Mouse (Mus musculus): ENCODE results near the gene Bbs5.
A peak's percentile ranks its signal among the peaks of the same experiment; 100 is the strongest.
"Not testable (repeated sequence)": the region's sequence is repeated elsewhere in the genome, so short reads cannot be mapped to it uniquely, and the experiment has no call there.

Bbs5 gene

DNA sequence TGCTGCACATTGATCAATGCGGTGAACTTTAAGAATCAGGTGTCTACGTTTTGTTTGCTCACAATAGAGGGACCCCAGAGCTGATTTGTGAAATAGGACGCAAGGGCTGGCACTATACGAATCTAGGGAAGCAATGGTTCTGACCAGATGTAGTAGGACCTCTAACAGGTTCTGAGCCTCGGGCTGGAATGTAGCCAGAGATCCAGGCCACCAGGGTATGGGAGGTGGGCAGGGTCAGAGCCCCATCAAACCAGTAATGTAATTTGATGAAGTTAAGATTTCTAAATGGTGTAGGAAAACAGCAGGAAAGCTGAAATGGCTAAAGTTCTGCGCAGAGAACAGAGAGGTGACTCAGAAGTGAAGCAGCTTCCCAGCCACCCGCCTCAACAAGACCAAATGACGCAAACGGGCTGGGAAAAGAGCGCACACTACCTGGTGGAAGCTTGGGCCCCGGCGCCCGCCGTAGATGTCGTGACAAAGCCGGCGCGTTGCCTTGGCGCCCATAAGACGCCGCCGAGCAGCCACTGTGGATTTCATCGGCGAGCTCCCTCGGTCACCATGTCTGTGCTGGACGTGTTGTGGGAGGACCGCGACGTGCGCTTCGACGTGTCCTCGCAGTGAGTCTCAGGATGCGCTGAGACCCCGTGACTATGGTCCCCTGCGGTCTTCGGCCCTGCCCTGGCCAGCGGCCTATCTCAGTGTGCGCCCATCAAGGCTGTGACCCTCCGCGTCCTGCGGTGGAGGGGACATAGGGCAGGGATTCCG is at the start of gene Bbs5:
TSS of gene Bbs5 (plus strand) at position 446 of the 765 bp plus-strand sequence.
- peak; percentile 95 to 98 for DNase-seq (ENCODE audit: inconsistent age in 2 of 2, low spot score in 1 of 2)

DNA sequence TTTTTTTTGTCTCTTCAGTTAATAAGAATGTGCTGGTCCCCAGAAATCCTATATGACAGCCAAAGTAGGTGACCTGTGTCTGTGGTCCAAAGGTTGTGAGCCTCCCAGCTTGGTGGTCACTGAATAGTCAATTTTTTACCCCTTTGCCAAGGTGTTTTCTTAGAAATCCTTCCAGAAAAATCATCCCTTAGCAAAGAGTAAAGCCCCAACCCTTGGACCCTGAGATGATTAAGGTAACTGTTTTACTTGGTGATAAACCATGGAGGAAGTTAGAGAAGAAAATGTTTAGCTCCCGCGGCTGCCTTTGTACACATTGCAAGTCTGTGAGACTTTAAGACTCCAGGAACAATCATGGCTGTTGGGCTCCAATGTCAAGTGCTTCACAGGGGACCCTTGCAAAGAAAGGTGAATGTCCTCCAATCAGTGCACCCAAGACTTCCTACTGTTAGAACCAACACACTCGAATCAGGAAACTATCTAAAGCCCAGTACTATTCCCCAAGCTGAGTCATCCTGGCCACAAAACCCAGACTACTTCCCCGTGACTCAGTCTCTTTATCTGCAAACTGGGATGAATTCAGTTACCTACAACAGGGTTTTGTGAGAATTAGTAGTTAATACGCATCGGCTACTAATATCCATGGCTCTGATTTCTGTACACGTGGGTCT is 43.1 kb upstream of the Bbs5 start:
- no peak for DNase-seq (ENCODE audit: inconsistent age in 2 of 2, low spot score in 1 of 2)

DNA sequence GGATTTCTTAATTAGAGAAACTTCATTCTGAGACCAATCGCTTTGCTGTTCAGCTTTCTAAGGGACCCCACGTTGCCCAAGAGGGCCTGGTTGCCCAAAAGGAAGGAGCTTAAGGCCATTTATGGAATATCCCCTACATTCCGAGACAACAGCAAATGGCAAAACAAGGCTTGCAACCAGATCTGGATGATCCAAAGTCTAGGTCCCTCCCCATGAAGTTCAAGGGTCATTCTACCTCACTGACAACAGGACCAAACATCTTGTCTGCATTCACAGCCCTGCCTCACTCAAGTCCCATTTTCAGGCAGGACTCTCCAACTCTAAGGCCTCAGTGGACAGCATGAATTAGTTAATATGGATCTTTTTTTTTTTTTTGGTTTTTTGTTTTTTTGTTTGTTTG is 40.4 kb upstream of the Bbs5 start:
- DNase-seq (ENCODE audit: inconsistent age in 2 of 2, low spot score in 1 of 2), result no peak

DNA sequence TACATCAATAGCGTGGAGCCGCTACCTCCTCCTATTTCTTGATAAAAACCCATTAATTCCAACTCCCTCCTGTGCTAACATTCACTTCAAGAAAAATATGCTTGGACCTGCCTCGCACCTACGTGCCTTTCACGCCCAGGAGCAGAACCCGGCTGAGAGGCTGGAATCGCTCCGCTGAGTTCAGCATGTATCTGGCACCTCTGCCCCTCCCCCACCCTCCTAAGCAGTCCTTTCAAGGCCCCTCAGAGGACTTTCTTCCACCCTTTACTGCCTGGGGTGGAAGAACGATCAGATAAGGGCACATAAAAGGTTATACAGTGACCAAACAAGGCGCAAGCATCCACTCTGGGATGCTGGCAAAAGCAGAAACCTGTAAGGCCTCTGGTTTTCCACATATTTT is 34.7 kb upstream of the Bbs5 start:
- DNase-seq (ENCODE audit: inconsistent age in 2 of 2, low spot score in 1 of 2), result no peak

DNA sequence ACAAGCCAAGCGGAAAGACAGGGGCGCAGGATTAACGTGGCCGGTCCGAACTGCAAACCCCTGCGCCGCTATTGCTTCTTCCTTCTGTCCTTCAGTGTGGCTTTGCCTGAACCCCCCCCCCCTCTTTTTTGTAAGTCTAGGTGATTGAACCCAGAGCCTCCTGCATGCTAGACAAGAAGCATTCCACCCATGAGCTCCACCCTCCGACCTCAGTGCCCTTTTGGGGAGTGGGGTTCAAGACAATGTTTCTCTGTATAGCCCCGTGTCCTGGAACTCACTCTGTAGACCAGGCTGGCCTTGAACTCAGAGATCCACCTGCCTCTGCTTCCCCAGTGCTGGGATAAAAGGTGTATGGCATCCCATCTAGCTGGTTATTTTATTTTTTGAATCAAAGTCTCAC is 34.3 kb upstream of the Bbs5 start:
- no peak for DNase-seq (ENCODE audit: inconsistent age in 2 of 2, low spot score in 1 of 2)

- DNase-seq (ENCODE audit: inconsistent age in 2 of 2, low spot score in 1 of 2), result peak in 1 of 2 experiments; percentile 42
These were observed 33.7 kb upstream of the Bbs5 start for GRCm38 (mm10) chr2:69613237-69613636.

DNA sequence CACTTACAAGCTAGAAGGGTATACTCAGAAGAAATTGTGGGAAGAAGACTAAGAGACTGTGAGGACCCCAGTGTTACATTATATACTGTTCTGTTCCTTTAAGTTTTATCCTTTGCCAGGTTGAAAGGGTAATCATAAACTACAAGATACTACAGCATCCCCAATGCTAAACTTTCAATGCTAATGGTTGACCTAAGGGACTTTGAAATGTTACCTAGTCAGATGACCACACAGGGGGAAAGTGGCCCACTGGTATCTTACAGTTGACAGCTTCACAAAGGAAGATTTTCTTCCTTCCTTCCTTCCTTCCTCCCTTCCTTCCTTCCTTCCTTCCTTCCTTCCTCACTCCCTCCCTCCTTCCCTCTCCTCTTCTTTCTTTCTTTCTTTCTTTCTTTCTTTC is 28.6 kb upstream of the Bbs5 start:
- DNase-seq (ENCODE audit: inconsistent age in 2 of 2, low spot score in 1 of 2), result no peak

- DNase-seq (ENCODE audit: inconsistent age in 2 of 2, low spot score in 1 of 2), result no peak
These were observed 27.7 kb upstream of the Bbs5 start for GRCm38 (mm10) chr2:69619286-69619685.

DNA sequence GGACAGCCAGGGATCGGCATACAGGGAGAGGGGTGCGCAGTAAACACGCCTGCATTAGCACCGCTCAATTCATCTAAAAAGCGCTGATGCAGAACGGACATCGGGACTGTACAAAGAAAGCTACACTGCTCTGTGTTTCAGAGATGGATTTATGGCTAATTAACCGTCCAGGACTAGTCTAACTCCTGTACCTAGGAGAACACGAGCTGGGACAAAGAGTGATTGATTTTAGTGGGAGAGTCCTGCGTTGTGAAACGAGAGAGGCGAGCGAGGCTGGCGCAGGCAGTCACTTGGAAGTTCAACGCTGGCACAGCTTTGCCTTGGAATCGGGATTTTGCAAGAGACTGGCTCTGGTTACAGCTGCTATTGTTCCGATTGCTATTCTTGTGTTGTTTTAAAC is 17.8 kb upstream of the Bbs5 start:
- peak in 1 of 2 experiments; percentile 72 for DNase-seq (ENCODE audit: inconsistent age in 2 of 2, low spot score in 1 of 2)

DNA sequence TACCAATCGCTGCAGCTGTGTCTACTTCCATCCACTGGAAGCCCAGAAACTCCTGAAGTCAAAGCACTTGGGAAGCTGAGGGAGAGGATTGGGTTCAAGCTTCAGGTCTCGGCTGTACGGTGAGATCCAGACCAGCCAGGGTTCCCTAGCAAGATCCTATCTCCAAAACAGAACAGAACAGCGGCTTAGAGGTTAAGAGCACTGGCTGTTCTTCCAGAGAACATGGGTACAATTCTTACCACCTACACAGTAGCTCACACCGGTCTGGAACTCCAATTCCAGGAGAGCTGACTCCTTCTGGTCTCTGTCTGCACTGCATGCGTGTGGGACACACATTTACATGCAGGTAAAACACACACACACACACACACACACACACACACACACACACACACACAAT is 17.1 kb upstream of the Bbs5 start:
- DNase-seq (ENCODE audit: inconsistent age in 2 of 2, low spot score in 1 of 2), result no peak

DNA sequence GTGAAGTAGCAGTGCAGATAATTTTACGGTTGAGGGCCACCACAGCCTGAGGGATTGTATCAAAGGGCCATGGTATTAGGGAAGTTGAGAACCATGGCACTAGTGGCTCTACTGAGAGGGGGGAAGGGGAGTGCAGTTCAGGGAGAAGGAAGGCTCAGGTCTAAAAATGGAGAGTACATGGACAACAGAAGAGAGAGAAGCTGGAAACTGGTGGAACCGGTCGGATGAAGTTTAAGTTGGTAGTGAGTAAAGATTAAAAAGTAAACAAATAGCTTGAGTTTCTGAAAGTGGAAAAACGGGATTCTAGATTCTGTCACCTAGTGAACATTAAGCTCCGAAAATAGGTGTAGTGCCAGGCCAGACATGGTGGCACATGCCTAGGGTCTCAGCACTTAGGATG is 16.2 kb upstream of the Bbs5 start:
- no peak for DNase-seq (ENCODE audit: inconsistent age in 2 of 2, low spot score in 1 of 2)

DNA sequence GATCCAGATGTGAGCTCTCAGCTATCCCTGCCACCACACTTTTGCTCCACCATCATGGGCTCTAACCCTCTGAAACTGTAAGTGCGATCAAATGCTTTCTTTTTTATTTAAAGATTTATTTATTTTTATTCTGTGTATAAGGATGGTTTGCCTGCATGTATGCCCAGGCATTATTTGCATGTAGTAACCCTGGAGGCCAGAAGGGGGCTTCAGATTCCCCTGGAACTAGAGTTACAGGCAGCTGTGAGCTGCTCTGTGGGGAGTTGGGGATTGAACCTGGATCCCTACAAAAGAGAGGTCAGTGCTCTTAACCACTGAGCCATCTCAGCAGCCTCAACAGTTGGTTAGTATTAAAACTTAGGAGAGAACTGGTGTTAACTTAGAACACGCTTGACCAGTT is 15.5 kb upstream of the Bbs5 start:
- DNase-seq (ENCODE audit: inconsistent age in 2 of 2, low spot score in 1 of 2), result peak in 1 of 2 experiments; percentile 35

- DNase-seq (ENCODE audit: inconsistent age in 2 of 2, low spot score in 1 of 2), result peak; percentile 22 to 84
These were observed 11.8 kb upstream of the Bbs5 start for GRCm38 (mm10) chr2:69635064-69635701.

DNA sequence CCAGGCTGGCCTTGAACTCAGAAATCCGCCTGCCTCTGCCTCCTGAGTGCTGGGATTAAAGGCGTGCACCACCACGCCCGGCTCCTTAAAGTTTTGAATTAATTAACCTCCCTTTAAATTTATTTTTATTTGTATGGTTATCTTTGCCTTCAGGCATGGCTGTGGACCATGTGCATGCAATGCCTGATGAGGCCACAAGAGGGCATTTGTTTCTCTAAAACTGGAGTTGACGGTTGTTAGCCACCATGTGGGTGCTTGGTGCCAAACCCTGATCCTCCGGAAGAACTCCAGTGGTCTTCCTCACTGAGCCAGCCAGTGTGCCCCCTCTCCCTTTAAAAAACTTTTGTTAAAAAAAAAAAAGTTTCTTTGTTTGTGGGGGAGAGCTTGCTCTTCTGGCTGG is 11.2 kb upstream of the Bbs5 start:
- peak; percentile 37 to 81 for DNase-seq (ENCODE audit: inconsistent age in 2 of 2, low spot score in 1 of 2)

GRCm38 (mm10) chr2:69637989-69638388 is 9.0 kb upstream of the Bbs5 start:
- DNase-seq (ENCODE audit: inconsistent age in 2 of 2, low spot score in 1 of 2), result not testable (repeated sequence)

GRCm38 (mm10) chr2:69640100-69640499 is 6.9 kb upstream of the Bbs5 start:
- DNase-seq (ENCODE audit: inconsistent age in 2 of 2, low spot score in 1 of 2), result no peak

- DNase-seq (ENCODE audit: inconsistent age in 2 of 2, low spot score in 1 of 2), result no peak
These were observed 1.9 kb upstream of the Bbs5 start for GRCm38 (mm10) chr2:69644968-69645617.

GRCm38 (mm10) chr2:69649716-69650115 is 2.7 kb downstream of the Bbs5 start:
- DNase-seq (ENCODE audit: inconsistent age in 2 of 2, low spot score in 1 of 2), result no peak

DNA sequence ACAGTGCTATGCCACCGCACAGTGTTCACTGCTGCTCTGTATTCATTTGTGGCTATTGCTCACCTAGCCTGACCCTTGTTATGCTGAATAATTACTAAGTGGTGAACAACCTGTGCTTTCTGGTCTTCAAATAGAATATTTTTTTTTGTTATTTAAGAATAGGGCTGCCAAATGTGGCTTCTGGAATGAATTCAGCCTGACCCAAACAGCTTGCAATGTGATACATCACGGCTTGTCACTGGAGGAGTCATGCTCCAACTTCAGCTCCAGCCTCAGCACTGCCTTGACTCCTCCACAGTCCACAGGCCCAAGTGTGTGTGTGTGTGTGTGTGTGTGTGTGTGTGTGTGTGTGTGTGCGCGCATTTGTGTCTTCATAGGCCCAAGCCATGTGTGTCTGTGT is 12.4 kb downstream of the Bbs5 start:
- no peak for DNase-seq (ENCODE audit: inconsistent age in 2 of 2, low spot score in 1 of 2)

DNA sequence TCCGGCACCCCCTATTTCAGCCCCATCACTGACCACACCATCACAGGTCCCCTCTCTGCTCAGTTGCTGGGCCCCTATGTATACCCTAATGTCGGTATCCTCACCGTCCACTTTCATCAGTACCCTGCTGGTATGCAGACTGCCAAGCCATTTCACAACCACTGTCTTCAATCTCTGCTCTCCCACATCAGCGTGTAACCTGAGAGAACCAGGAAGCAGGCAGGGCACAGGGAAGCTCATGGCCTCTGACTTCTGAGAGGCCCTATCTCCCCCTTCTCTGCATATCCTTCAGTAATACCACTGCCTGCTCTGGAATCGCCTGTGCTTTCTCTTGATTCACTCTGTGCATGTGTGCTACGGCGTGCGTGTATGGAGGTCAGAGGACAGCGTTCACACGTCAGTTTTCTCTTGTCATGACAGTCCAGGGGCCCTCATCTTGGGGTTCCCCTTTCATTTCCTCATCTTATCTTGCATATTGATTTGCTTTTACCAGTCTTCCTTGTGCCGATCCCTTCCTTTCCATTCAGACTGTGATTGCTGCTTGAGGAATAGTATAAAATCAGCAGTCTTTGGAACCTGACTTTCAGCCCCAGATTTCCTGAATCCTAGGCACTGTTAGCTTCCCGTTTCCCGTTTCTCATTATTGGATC is 17.0 kb downstream of the Bbs5 start:
- no peak for DNase-seq (ENCODE audit: inconsistent age in 2 of 2, low spot score in 1 of 2)

DNA sequence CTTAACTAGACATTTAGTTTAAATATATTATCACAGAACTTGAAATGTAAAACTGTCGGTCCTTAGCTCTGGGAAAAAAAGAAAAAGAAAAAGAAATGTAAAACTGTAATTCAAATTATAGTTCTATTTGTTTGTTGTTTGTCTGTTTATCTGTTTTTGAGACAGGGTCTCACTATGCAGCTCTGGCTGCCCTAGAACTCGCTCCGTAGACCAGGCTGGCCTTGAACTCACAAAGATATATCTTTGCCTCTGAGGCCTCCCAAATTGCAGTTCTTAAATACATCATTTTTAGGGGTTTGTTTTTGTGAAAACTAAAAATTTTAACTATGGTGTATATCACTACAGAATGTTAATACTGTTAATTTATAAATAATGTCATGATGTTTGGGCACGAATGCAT is 20.7 kb downstream of the Bbs5 start:
- no peak for DNase-seq (ENCODE audit: inconsistent age in 2 of 2, low spot score in 1 of 2)
